Mouse (Mus musculus) layer of hippocampus, postnatal 10 days (tissue): ENCODE results near the gene Zfp991. TPM values are rescaled to one million over a fixed set of nuclear protein-coding genes. Genes with fewer than 3 reads are reported as not detected.

ENCODE experiments used
- total RNA-seq, 2 experiments: library from RNA; stranded (reverse); gene quantifications; 2 replicates each; pipeline ENCODE4 v1.2.3; 2021

Zfp991 gene
- total RNA-seq, 2 experiments from 2014 or later: 10.0 to 11.2 TPM

Other genes with a start within 250 kb of the Zfp991 start
- not detected for gene Gm21411, start 222.4 kb upstream of the Zfp991 start, total RNA-seq
- not detected for gene Zfp989, start 160.1 kb upstream of the Zfp991 start, total RNA-seq
- under 1 TPM in 1 of 2 experiments, not detected in 1; 0.29 TPM for gene Rex2, start 110.2 kb upstream of the Zfp991 start, total RNA-seq
- gene Zfp988, start 173.6 kb downstream of the Zfp991 start, total RNA-seq: under 1 TPM in 1 of 2 experiments, not detected in 1; 0.25 TPM
- not detected for gene Zfp978, start 229.3 kb downstream of the Zfp991 start, total RNA-seq